Mouse (Mus musculus) embryonic facial prominence, embryonic 15.5 days (tissue): ENCODE data around the gene Tdrd6. TPM values are rescaled to one million over a fixed set of nuclear protein-coding genes. Genes with fewer than 3 reads are reported as not detected.
A peak's percentile ranks its signal among the peaks of the same experiment; 100 is the strongest.

Experiments used
- ATAC-seq: fragments of 200-750 bp; cut with Nextera tagmentation; 2 replicates; pipeline ENCODE4 v1.8.0; 2017; ENCODE audit warnings: low read depth, moderate TSS enrichment; ENCODE audit not compliant: insufficient number of reproducible peaks, low FRiP score, low TSS enrichment
- H3K27ac ChIP-seq: fragments of 300-500 bp; sonication (generic); replicated peaks from 2 replicates; pipeline ENCODE4 v1.5.1; 2015; ENCODE audit warnings: mild to moderate bottlenecking, inconsistent platforms
- H3K27me3 ChIP-seq: fragments of 300-500 bp; sonication (generic); 2 replicates; pipeline ENCODE4 v1.6.1; 2015; ENCODE audit warnings: inconsistent platforms
- H3K36me3 ChIP-seq: fragments of 300-500 bp; sonication (generic); 2 replicates; pipeline ENCODE4 v1.6.1; 2015; ENCODE audit warnings: mild to moderate bottlenecking, inconsistent platforms
- H3K4me1 ChIP-seq: fragments of 300-500 bp; sonication (generic); 2 replicates; pipeline ENCODE4 v1.6.1; 2015; ENCODE audit warnings: inconsistent platforms
- H3K4me2 ChIP-seq: fragments of 300-500 bp; sonication (generic); replicated peaks from 2 replicates; pipeline ENCODE4 v1.6.1; 2015; ENCODE audit warnings: mild to moderate bottlenecking, inconsistent platforms
- H3K4me3 ChIP-seq: fragments of 300-500 bp; sonication (generic); replicated peaks from 2 replicates; pipeline ENCODE4 v1.5.1; 2015; ENCODE audit warnings: mild to moderate bottlenecking, inconsistent platforms
- H3K9ac ChIP-seq: fragments of 300-500 bp; sonication (generic); 2 replicates; pipeline ENCODE4 v1.6.1; 2015; ENCODE audit warnings: inconsistent platforms
- H3K9me3 ChIP-seq: fragments of 300-500 bp; sonication (generic); replicated peaks from 2 replicates; pipeline ENCODE4 v1.6.1; 2016; ENCODE audit warnings: inconsistent platforms
- WGBS: fragments of 180-500 bp; shearing (Covaris S2); methylation state at CpG from one replicate; pipeline ENCODE4 v1.1.7; 2015; 5-methylcytosine and 5-hydroxymethylcytosine counted together
- polyA plus RNA-seq: library from polyadenylated mRNA; unstranded; fragments of >200 nt; fragmentation: Nextera tagmentation; extraction: Ambion mirVana; gene quantifications from 2 replicates; pipeline ENCODE4 v1.2.1, GENCODE M21; 2015

Tdrd6 gene
- polyA plus RNA-seq: 0.04 and 0.16 TPM in 2 replicates

- 2% methylated on average over 82 of the region's 83 CpGs for WGBS
- no peak within 1 kb of the TSS for H3K27ac ChIP-seq
- H3K27me3 ChIP-seq: peaks cover 38% of the 10 kb centered on the region
- H3K36me3 ChIP-seq: no peaks in the 10 kb centered on the region
- peaks cover 15% of the 10 kb centered on the region for H3K4me1 ChIP-seq
- H3K9ac ChIP-seq: peak within 1 kb of the TSS; percentile 5; the same call in 1 of the 2 replicates
- ATAC-seq: 0 out of 2 replicates have a peak, but pooled peaks have one; percentile 29
- no peaks in the 10 kb centered on the region for H3K9me3 ChIP-seq
- H3K4me2 ChIP-seq: peak within 1 kb of the TSS; percentile 63
- H3K4me3 ChIP-seq: peak within 1 kb of the TSS; percentile 38
Observed at GRCm38 (mm10) chr17:43629496-43630426, at the start of gene Tdrd6. TSS of gene Tdrd6 (minus strand) at chr17:43630299.

GRCm38 (mm10) chr17:43677317-43677716, 47.2 kb upstream of the Tdrd6 start:
- WGBS: 43% methylated on average over 1 of the region's 1 CpGs
- no peaks in the 10 kb centered on the region for H3K4me1 ChIP-seq
- no peak for ATAC-seq

DNA sequence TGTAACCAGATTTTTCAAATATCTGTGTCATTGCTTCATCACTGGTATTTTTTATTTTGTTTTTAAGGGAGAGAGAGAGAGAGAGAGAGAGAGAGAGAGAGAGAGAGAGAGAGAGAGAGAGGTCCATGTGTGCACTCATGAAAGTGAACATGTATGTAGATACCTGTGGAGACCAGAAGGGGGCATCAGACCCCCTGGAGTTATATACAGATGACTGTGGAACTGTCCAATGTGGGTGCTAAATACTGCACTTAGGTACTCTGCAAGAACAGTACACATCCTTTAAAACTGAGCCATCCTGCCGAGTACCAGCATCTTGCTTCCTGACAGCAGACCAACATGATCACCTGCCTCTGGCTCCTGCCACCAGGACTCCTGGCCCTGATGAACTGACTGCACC, 46.1 kb upstream of the Tdrd6 start:
- Histone ChIP-seq H3K4me2 (no peak overlapping the region), H3K9ac (no peak overlapping the region), H3K4me1 (no peaks in the 10 kb centered on the region), H3K4me3 (no peak overlapping the region), H3K27me3 (no peaks in the 10 kb centered on the region), H3K9me3 (no peaks in the 10 kb centered on the region), H3K27ac (no peak overlapping the region), H3K36me3 (0 out of 2 replicates have a peak, but pooled peaks cover 9% of the 10 kb centered on the region)
- no peak for ATAC-seq
- 100% methylated on average over 1 of the region's 1 CpGs for WGBS

More at GRCm38 (mm10) chr17:43677317-43677716, 47.2 kb upstream of the Tdrd6 start:
- H3K27ac ChIP-seq: no peak overlapping the region
- H3K9ac ChIP-seq: no peak overlapping the region
- H3K27me3 ChIP-seq: no peaks in the 10 kb centered on the region
- no peaks in the 10 kb centered on the region for H3K9me3 ChIP-seq
- H3K4me2 ChIP-seq: no peak overlapping the region
- no peak overlapping the region for H3K4me3 ChIP-seq
- H3K36me3 ChIP-seq: 0 out of 2 replicates have a peak, but pooled peaks cover 9% of the 10 kb centered on the region

DNA sequence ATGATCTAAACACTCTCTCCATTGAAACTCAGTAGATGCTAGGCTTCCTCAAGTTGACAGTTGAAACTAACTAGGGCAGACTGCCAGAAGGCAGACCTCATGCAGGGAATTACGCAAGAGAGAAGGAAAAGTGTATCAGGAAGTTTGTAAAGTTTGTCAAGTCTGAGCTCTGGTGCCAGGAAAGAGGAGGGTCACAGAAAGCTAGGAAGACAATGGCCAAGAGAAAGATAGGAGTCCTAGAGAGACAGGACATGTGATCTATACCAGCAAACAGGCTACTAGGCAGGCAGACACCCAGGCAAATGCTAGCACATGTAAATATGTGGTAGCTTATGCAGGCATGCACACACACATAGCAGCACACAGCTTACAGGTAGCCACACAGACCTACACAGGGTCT, 45.1 kb upstream of the Tdrd6 start:
- ATAC-seq: no peak
- H3K27me3 ChIP-seq: no peaks in the 10 kb centered on the region
- no peak overlapping the region for H3K4me2 ChIP-seq
- H3K4me1 ChIP-seq: no peaks in the 10 kb centered on the region
- H3K9ac ChIP-seq: no peak overlapping the region
- 68% methylated on average over 1 of the region's 1 CpGs for WGBS
- no peak overlapping the region for H3K27ac ChIP-seq
- H3K36me3 ChIP-seq: 0 out of 2 replicates have a peak, but pooled peaks cover 5% of the 10 kb centered on the region
- H3K4me3 ChIP-seq: no peak overlapping the region
- H3K9me3 ChIP-seq: no peaks in the 10 kb centered on the region

- Histone ChIP-seq H3K4me2 (no peak overlapping the region), H3K4me1 (peaks cover 14% of the 10 kb centered on the region), H3K27me3 (no peaks in the 10 kb centered on the region), H3K4me3 (no peak overlapping the region), H3K36me3 (no peaks in the 10 kb centered on the region), H3K9me3 (no peaks in the 10 kb centered on the region), H3K9ac (no peak overlapping the region), H3K27ac (no peak overlapping the region)
- no peak for ATAC-seq
- 86% methylated on average over 4 of the region's 4 CpGs for WGBS
Observed at GRCm38 (mm10) chr17:43671907-43672306, 41.8 kb upstream of the Tdrd6 start.

GRCm38 (mm10) chr17:43669145-43669695, 39.1 kb upstream of the Tdrd6 start:
- no peak overlapping the region for H3K27ac ChIP-seq
- 60% methylated on average over 6 of the region's 6 CpGs for WGBS
- H3K27me3 ChIP-seq: no peaks in the 10 kb centered on the region
- H3K4me1 ChIP-seq: peaks cover 24% of the 10 kb centered on the region
- H3K4me3 ChIP-seq: no peak overlapping the region
- no peak overlapping the region for H3K9ac ChIP-seq
- H3K4me2 ChIP-seq: no peak overlapping the region
- no peaks in the 10 kb centered on the region for H3K36me3 ChIP-seq
- H3K9me3 ChIP-seq: no peaks in the 10 kb centered on the region
- ATAC-seq: no peak

DNA sequence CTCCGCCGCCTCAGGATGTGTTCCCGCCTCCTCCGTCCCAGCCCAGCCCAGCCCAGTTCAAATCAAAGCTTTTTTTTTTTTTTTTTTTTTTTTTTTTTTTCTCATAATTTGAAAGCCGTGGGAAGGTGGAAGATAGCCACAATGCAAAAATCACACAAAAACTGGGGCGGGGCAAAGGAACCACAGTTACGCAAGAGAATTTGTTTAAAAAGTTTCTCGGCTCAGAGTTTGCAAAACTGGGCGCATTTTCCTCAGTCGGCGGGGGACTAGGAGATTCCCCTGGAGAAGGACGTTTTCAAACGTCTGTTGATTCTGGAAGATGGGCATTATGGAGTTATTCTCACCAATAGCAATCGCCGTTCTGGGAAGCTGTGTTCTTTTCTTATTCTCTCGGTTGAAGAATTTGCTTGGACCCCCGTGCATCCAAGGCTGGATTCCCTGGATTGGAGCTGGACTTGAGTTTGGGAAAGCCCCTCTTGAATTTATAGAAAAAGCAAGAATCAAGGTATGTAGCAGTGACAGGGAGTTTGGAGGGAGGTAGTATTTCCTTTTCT, 37.3 kb upstream of the Tdrd6 start, which contains the start of gene Cyp39a1:
Cyp39a1 (plus strand) TSS at position 136 of the 554 bp plus-strand sequence.
- Histone ChIP-seq H3K27ac (peak within 1 kb of the TSS; percentile 58), H3K4me2 (peak within 1 kb of the TSS; percentile 85)
- under 1% methylated on average over 17 of the region's 17 CpGs for WGBS

DNA sequence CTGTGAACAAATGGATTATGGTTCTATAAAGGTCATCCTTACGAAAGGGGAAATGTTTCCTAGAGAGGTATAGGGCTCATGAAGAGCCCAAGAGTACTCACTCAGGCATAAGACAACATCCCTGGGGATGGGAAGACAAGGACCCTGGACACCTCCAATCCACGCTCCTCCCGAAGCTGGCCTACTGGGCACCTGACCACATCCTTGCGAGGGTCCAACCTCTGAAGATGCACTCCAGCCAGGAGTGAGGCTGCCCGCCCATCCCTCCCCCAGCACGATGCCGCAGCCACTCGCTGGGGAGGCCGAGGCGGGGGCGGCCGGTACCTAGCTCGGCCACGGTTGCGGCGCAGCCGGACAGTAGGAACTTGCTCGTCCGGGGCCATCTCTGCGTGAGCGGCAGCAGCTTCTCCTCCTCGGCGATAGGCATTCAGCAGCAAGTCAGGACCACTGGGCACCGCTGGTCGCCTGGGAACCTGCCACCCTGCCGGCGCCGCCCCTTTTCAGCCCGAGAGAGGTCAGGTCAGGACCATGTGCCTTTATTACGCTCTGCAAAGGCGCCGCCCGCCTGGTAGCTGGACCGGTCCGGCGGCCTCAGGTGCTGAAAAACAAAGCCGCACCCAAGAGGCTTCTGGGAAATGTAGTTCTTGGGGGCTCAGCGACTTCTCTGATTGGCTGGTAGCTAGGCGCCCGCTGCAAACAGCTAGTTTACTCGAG, 36.6 kb upstream of the Tdrd6 start, which contains the start of gene Slc25a27:
Slc25a27 (minus strand) TSS at position 639 of the 714 bp plus-strand sequence.
- 0 out of 2 replicates have a peak, but pooled peaks cover 3% of the 10 kb centered on the region for H3K36me3 ChIP-seq
- WGBS: under 1% methylated on average over 40 of the region's 41 CpGs
- peak; percentile 97 for ATAC-seq
- H3K4me1 ChIP-seq: peaks cover 24% of the 10 kb centered on the region
- H3K9ac ChIP-seq: peak within 1 kb of the TSS; percentile 52
- H3K27me3 ChIP-seq: no peaks in the 10 kb centered on the region
- H3K4me3 ChIP-seq: peak within 1 kb of the TSS; percentile 91
- H3K27ac ChIP-seq: peak within 1 kb of the TSS; percentile 58
- no peaks in the 10 kb centered on the region for H3K9me3 ChIP-seq
- peak within 1 kb of the TSS; percentile 85 for H3K4me2 ChIP-seq

More for the DNA sequence above, 37.3 kb upstream of the Tdrd6 start, which contains the start of gene Cyp39a1:
- H3K4me3 ChIP-seq: peak within 1 kb of the TSS; percentile 91
- ATAC-seq: no peak
- H3K9ac ChIP-seq: peak within 1 kb of the TSS; percentile 52
- no peaks in the 10 kb centered on the region for H3K9me3 ChIP-seq
- peaks cover 24% of the 10 kb centered on the region for H3K4me1 ChIP-seq
- H3K36me3 ChIP-seq: 0 out of 2 replicates have a peak, but pooled peaks cover 3% of the 10 kb centered on the region
- H3K27me3 ChIP-seq: no peaks in the 10 kb centered on the region

- H3K27ac ChIP-seq: no peak overlapping the region
- H3K4me2 ChIP-seq: no peak overlapping the region
- H3K4me3 ChIP-seq: no peak overlapping the region
- WGBS: 68% methylated on average over 14 of the region's 14 CpGs
- H3K4me1 ChIP-seq: no peaks in the 10 kb centered on the region
- no peak for ATAC-seq
- H3K36me3 ChIP-seq: peaks cover 22% of the 10 kb centered on the region
- H3K27me3 ChIP-seq: no peaks in the 10 kb centered on the region
- no peak overlapping the region for H3K9ac ChIP-seq
- H3K9me3 ChIP-seq: no peaks in the 10 kb centered on the region
Observed at GRCm38 (mm10) chr17:43651314-43652046, 21.4 kb upstream of the Tdrd6 start.
